Mouse (Mus musculus): Measurements from ENCODE around the gene Mia2. TPM values are rescaled to one million over a fixed set of nuclear protein-coding genes. Genes with fewer than 3 reads are reported as not detected.

The Mia2 gene
- polyA plus RNA-seq, 1 experiment = 32.8 TPM

- 37% methylated on average over 7 of the region's 7 CpGs for WGBS
- peaks cover 13% of the 10 kb centered on the region for H3K4me1 ChIP-seq (ENCODE audit: control insufficient read depth, insufficient read depth, low read length)
- peak overlapping the region; percentile 8 for H3K4me3 ChIP-seq (replicated peaks; ENCODE audit: extremely low read depth, low read depth, low read length)
- TF ChIP-seq POLR2A (IDR thresholded peaks at IDR 0.05; ENCODE audit: borderline replicate concordance, extremely low read depth, low read depth, low read length) (no peak), CTCF (IDR thresholded peaks at IDR 0.05; ENCODE audit: insufficient read depth, low read length) (no peak)
- peak; percentile 27 for DNase-seq
These were observed 33.4 kb downstream of the Mia2 start for GRCm38 (mm10) chr12:59129038-59129437.

DNA sequence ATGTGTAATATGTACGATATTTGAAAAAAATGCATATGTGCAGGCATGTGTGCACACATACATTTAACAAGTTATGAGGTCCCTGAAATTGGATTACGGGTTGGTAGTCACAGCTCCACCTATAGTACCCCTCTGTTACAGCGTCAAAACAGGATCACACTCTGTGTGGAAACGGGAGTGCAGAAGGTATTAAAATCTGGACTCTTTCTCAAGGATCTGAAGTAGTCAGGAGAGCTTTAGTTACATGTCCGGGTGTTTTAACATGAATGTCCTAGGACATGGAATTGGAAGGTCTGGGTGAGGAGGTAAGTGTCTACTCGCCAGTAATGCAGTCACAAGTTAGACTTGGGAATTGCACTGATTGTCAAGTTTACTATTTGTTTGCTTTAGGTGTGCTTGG lies 34.0 kb downstream of the Mia2 start:
- peak; percentile 23 for DNase-seq
- TF ChIP-seq POLR2A (IDR thresholded peaks at IDR 0.05; ENCODE audit: borderline replicate concordance, extremely low read depth, low read depth, low read length) (no peak), CTCF (IDR thresholded peaks at IDR 0.05; ENCODE audit: insufficient read depth, low read length) (no peak)
- 7% methylated on average over 6 of the region's 6 CpGs for WGBS
- H3K4me1 ChIP-seq (ENCODE audit: control insufficient read depth, insufficient read depth, low read length) = peaks cover 13% of the 10 kb centered on the region
- peak overlapping the region; percentile 71 for H3K4me3 ChIP-seq (replicated peaks; ENCODE audit: extremely low read depth, low read depth, low read length)

- 2% methylated on average over 3 of the region's 3 CpGs for WGBS
- no peak for TF ChIP-seq POLR2A (IDR thresholded peaks at IDR 0.05; ENCODE audit: borderline replicate concordance, extremely low read depth, low read depth, low read length)
- no peak for TF ChIP-seq CTCF (IDR thresholded peaks at IDR 0.05; ENCODE audit: insufficient read depth, low read length)
- H3K4me3 ChIP-seq (replicated peaks; ENCODE audit: extremely low read depth, low read depth, low read length) = peak overlapping the region; percentile 92
- peaks cover 13% of the 10 kb centered on the region for H3K4me1 ChIP-seq (ENCODE audit: control insufficient read depth, insufficient read depth, low read length)
- peak; percentile 33 for DNase-seq
These were observed 34.6 kb downstream of the Mia2 start for GRCm38 (mm10) chr12:59130249-59130648.

GRCm38 (mm10) chr12:59130651-59131577 lies 35.3 kb downstream of the Mia2 start:
- Histone ChIP-seq H3K4me1 (ENCODE audit: control insufficient read depth, insufficient read depth, low read length) (peaks cover 13% of the 10 kb centered on the region), H3K4me3 (replicated peaks; ENCODE audit: extremely low read depth, low read depth, low read length) (peak overlapping the region; percentile 92)
- under 1% methylated on average over 100 of the region's 100 CpGs for WGBS
- DNase-seq = peak; percentile 90
- TF ChIP-seq POLR2A (IDR thresholded peaks at IDR 0.05; ENCODE audit: borderline replicate concordance, extremely low read depth, low read depth, low read length) = peak; percentile 47
- no peak for TF ChIP-seq CTCF (IDR thresholded peaks at IDR 0.05; ENCODE audit: insufficient read depth, low read length)

DNA sequence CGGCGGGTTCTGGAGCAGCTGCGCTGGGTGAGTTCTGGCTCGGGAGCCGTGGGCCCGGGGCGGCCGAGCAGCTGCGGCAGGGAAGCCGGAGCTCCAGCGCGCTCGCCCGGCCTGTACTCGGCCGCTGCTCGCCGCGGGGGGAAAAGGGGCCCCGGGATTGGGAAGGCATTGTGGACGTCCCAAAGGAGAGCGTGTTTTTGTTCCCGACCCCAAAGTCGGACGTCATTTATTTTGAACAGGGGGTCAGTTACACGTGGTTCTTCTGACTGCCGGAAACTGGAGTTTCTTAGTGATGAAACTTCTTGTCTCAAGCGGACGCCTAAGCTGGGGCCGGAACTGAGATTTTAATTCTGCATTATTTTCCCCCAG lies 36.0 kb downstream of the Mia2 start:
- TF ChIP-seq CTCF (IDR thresholded peaks at IDR 0.05; ENCODE audit: insufficient read depth, low read length) (no peak), POLR2A (IDR thresholded peaks at IDR 0.05; ENCODE audit: borderline replicate concordance, extremely low read depth, low read depth, low read length) (no peak)
- Histone ChIP-seq H3K4me3 (replicated peaks; ENCODE audit: extremely low read depth, low read depth, low read length) (peak overlapping the region; percentile 78), H3K4me1 (ENCODE audit: control insufficient read depth, insufficient read depth, low read length) (peaks cover 13% of the 10 kb centered on the region)
- DNase-seq = no peak
- under 1% methylated on average over 30 of the region's 30 CpGs for WGBS

GRCm38 (mm10) chr12:59132462-59132861 lies 36.9 kb downstream of the Mia2 start:
- H3K4me1 ChIP-seq (ENCODE audit: control insufficient read depth, insufficient read depth, low read length) = peaks cover 13% of the 10 kb centered on the region
- peak overlapping the region; percentile 51 for H3K4me3 ChIP-seq (replicated peaks; ENCODE audit: extremely low read depth, low read depth, low read length)
- DNase-seq = no peak
- WGBS = 27% methylated on average over 3 of the region's 3 CpGs
- TF ChIP-seq POLR2A (IDR thresholded peaks at IDR 0.05; ENCODE audit: borderline replicate concordance, extremely low read depth, low read depth, low read length) (no peak), CTCF (IDR thresholded peaks at IDR 0.05; ENCODE audit: insufficient read depth, low read length) (no peak)

- TF ChIP-seq CTCF (IDR thresholded peaks at IDR 0.05; ENCODE audit: insufficient read depth, low read length) = no peak
- no peak for TF ChIP-seq POLR2A (IDR thresholded peaks at IDR 0.05; ENCODE audit: borderline replicate concordance, extremely low read depth, low read depth, low read length)
- WGBS = 66% methylated on average over 7 of the region's 7 CpGs
- peaks cover 13% of the 10 kb centered on the region for H3K4me1 ChIP-seq (ENCODE audit: control insufficient read depth, insufficient read depth, low read length)
- DNase-seq = peak; percentile 12
- no peak overlapping the region for H3K4me3 ChIP-seq (replicated peaks; ENCODE audit: extremely low read depth, low read depth, low read length)
These were observed 37.3 kb downstream of the Mia2 start for GRCm38 (mm10) chr12:59132940-59133339.

DNA sequence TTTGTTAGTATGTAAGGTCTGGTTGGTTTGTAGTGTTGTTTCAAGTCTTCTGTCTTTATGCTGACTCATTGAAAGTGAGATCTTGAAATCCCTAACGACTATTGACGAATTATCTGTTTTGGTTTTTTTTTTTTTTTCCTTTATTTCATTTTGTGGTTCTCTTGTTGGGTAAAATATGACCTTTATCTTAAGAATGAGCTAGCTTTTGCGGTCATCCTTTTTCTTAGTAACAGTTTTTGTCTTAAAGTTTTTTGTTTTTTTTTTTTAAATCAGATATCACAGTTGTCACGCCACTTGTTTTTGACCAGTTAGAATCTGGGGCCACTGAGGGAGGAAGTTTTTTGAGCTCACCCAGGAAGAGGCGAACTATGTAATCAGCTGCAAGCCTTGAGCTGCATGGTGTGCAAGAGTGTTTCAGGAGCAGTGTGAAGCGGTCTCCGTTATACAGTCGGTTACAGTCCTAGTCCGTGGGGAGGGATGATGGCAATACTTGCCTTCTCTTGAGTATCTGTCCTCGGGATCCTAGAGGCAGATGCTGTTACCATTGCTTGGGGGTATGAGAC lies 37.9 kb downstream of the Mia2 start:
- TF ChIP-seq CTCF (IDR thresholded peaks at IDR 0.05; ENCODE audit: insufficient read depth, low read length) (no peak), POLR2A (IDR thresholded peaks at IDR 0.05; ENCODE audit: borderline replicate concordance, extremely low read depth, low read depth, low read length) (no peak)
- Histone ChIP-seq H3K4me1 (ENCODE audit: control insufficient read depth, insufficient read depth, low read length) (peaks cover 13% of the 10 kb centered on the region), H3K4me3 (replicated peaks; ENCODE audit: extremely low read depth, low read depth, low read length) (no peak overlapping the region)
- no peak for DNase-seq
- WGBS = 69% methylated on average over 10 of the region's 10 CpGs

DNA sequence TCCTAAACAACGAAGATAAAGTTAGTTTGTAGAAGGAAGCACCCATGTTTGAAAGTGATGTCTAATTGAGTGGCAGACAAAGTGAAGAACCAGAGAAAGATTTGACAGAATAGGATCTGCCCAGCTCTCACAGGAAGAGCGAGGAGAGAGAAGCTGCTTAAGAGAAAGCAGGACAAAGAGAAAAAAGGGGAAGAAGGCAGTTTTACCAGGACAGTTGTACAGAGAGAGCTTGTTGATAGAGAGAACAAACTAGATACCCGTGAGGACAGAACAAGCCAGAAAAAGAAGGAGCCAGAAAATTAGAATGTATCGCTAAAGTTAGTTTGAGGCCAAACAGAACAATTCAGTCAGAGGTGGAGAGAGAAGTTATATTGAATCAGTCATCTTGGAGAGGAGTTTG lies 39.5 kb downstream of the Mia2 start:
- DNase-seq = no peak
- Histone ChIP-seq H3K4me1 (ENCODE audit: control insufficient read depth, insufficient read depth, low read length) (peaks cover 11% of the 10 kb centered on the region), H3K4me3 (replicated peaks; ENCODE audit: extremely low read depth, low read depth, low read length) (no peak overlapping the region)
- 90% methylated on average over 4 of the region's 4 CpGs for WGBS
- TF ChIP-seq CTCF (IDR thresholded peaks at IDR 0.05; ENCODE audit: insufficient read depth, low read length) = no peak
- no peak for TF ChIP-seq POLR2A (IDR thresholded peaks at IDR 0.05; ENCODE audit: borderline replicate concordance, extremely low read depth, low read depth, low read length)
